Mouse (Mus musculus): ENCODE data around the gene Acot6.
A peak's percentile ranks its signal among the peaks of the same experiment; 100 is the strongest.

Acot6 gene

DNA sequence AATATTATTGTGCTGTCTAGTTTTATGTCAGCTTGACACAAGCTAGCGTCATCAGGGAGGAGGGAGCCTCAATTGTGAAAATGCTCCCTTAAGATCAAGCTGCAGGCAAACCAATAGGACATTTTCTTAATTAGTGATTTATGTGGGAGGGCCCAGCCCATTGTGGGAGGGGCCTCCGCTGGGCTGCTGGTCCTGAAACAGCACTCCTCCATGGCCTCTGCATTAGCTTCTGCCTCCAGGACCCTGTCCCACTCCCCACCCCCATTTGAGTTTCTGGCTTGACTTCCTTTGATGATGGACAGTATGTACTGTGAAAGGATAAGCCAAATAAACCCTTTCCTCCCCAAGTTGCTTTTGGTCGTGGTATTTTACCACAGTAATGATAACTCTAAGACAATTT lies 6.6 kb downstream of the Acot6 start:
- DNase-seq (ENCODE audit: low spot score): no peak

DNA sequence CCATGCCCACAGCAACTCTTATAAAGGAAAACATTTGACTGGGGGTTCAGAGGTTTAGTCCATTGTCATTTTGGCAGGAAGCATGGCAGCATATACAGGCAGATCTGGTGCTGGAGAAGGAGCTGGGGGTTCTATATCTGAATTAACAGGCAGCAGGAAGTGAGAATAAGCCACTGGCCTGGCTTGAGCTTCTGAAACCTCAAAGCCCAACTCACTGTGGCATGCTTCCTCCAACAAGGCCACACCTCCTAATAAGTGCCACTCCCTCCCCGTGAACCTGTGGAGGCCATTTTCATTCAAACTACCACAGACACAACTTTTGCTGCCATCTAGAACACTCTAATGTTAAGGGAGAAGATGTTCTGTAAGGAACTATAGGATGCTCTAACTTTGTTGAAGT lies 7.2 kb downstream of the Acot6 start:
- no peak for DNase-seq (ENCODE audit: low spot score)

DNA sequence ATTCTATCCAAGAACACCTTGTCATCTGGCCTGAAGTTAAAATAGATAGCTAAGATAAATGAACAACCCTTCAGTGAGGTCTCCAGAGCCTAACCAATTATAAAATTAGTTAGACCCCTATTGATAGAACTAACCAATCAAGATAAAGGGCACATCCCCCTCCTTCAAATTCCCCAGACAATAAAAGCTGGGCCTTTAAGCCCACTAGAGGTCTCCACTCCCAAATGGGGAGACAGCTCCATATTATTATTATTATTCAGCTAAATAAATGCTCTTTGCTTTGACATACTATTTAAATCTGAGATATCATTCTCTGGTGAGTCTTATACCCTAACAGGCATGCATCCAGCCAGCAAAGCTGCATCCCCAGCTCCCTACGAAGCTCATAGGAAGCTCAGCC lies 9.5 kb downstream of the Acot6 start:
- no peak for DNase-seq (ENCODE audit: low spot score)

DNA sequence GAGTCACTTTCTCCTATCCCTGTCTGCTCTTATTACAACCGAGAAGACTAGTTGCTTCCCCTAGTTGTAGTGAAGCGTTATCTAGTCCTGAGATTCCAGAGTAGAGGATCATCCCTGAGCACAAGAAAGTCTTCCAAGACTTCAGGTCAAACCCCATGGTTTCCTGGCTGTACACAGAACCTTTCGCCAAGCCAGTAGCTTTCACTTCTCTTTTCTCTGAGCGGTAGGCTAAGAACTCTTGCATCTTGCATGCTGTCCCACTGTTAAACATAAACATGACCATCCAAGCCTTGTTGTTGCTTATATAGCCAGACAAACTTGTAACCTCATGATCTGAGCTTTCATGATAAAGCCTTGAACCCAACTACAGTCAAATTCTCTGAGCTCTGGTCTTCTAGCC lies 10.4 kb downstream of the Acot6 start:
- no peak for DNase-seq (ENCODE audit: low spot score)

DNA sequence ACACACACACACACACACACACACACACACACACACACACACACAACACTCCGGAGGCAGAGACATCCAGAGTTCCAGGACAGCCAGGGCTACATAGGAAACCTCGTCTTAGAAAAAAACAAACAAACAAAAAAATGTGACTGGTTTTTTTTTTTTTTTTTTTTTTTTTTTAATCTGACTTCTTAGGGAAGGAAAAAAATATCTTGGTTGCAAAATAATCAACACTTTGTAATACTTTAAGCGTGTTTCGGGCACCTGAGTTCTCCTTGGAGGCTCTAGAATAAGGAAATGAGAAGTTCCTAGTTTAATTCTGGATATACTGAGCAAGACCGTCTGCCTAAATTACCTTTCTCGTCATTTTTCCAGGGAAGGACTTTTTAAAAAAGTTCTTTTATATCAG lies 13.2 kb downstream of the Acot6 start:
- DNase-seq (ENCODE audit: low spot score): no peak

DNA sequence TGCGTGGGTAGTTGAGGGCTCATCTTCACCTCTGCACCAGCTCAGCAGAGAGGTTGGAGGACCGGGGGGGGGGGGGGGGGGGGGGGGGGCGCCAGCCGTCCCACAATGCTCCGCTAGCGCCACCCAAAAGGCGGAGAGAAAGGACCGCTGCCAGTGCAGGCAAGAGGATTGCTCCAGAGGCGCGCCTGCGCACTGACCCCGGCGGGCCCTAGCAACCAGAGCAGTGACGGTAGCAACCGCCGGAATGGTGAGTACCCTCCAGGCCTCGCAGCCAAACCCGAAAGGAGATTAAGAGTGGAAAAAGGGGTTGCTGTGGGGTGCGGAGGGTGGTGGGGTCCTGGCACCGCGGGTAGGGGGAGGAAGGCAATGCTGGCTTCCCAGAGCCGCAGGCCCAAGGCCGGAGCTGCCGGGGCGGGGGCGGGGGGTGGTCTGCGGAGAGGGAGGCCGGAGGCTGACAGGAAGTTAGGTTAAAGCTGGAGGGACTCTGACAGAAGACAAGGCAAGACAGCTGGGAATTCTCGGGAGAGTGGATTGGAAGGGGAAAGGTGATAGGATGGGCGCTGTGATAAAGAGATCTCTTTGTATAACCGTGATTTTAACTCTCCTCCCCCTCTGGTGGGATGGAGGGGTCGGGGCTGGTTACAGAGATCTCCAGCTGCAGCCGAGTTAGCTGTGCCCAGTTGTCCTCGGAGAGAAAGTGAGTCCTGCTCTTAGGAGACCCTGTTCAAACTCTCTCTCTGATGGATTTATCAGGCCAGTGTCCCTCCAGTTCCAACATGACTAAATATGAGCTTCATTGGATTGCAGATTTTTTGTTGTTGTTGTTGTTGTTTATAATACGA lies 13.9 kb downstream of the Acot6 start, which contains the start of gene Dnal1:
TSS of gene Dnal1 (plus strand) at position 214 of the 842 bp plus-strand sequence.
- peak; percentile 79 for DNase-seq (ENCODE audit: low spot score)

DNA sequence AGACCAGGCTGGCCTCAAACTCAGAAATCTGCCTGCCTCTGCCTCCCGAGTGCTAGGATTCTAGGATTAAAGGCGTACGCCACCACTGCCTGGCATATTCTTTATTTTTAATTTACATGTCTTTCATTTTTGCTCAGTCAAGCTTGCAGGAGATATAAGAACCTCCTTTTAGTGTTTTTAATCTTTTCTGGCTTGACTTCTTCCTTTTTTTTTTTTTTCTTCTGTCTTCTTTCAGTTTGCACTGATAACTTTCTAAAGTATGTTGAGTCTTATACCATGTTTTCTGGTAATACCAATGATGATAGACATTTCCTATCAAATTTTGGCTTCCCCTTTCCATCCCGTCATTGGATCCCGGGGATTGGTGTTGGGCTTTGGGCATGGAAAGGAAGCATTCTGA lies 19.1 kb downstream of the Acot6 start:
- DNase-seq (ENCODE audit: low spot score): no peak

DNA sequence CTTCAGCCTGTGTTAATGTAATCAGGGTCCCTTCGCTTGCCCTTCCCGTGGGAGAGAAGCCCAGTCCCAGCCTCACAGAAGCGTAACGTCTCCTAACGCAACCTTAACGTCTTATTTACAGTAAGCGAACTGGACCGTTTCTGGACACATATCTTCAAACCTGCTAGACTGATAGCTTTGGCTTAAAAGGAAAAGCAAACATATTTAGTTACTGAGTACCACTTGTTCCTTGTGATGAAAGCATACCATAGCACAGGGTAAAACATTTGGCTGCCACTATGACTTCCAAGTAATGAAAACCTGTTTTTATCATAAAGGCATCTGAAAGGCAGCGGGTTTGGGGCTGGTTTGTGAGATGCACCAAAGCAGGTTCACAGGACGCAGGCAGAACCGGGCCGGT lies 25.4 kb downstream of the Acot6 start:
- no peak for DNase-seq (ENCODE audit: low spot score)

DNA sequence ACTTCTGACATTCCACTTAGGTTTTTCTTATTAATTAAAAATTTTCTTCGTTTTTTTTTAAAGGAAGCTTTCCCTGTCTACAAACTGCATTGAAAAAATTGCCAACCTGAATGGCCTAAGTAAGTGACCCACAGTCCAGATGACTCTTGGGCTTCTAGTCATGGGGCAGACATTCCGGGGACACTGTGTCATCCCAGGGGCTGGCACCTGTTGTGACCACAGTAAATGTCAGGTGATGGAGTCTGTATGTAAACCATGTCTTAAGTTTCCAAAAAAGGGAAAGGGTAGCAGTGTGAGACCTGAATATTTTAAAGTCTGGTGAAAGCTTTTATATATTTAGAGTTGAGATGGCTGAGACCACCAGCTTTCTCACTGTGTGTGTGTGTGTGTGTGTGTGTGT lies 26.4 kb downstream of the Acot6 start:
- DNase-seq (ENCODE audit: low spot score): no peak

DNA sequence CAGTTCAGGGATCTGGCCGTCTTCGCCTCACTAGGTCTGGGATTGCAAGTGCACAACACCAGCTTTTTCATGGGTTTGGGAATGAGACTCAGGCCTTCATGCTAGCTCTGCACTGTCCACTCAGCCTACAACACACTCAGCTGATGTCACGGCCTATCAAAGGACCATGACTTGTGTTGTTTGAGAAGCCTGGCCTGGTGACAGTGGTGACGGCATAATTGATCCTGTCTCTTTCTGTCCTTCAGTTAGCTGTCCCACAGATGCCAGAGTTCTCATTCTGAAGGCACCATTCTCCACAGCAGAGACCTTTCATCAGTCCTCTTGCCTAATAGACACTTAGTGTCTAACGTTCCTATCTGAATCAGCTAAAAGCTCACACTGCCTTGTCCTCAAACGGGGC lies 28.1 kb downstream of the Acot6 start:
- DNase-seq (ENCODE audit: low spot score): no peak

DNA sequence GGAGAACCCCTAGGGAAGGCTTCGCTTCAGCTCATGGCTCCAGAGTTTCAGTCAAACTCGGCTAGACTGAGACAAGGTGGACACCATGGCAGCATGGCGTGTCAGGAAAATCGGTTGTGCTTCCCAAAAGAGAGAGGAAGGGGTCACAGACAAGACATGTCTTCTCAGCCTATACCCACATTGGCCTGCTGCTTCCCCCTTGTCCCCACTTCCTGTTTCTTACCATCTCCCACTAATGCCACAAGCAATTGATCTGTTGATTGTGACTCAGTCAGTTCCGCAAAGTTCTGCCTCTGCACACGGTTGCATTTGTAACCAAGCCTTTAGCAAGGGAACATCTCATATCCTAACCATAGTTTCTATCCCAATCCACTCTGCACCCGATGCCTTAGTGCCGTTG lies 29.5 kb downstream of the Acot6 start:
- no peak for DNase-seq (ENCODE audit: low spot score)

DNA sequence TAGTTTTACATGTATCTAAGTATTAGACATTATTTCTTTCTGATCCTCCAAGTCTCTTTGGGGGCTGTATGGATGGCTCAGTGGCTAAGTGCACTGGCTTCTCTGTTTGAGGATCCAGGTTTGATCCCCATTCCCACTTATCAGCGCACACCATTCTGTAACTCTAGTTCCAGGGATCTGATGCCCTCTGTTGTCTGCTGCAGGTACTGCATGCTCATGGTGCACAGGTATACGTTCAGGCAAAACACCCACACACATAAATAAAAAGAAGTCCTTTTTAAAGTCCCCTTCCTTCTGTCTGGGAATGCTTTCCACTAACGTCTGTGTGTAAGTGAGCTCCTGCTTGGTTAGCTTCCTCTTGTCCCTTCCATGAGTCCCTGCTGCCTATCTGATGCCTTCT lies 31.8 kb downstream of the Acot6 start:
- DNase-seq (ENCODE audit: low spot score): no peak

DNA sequence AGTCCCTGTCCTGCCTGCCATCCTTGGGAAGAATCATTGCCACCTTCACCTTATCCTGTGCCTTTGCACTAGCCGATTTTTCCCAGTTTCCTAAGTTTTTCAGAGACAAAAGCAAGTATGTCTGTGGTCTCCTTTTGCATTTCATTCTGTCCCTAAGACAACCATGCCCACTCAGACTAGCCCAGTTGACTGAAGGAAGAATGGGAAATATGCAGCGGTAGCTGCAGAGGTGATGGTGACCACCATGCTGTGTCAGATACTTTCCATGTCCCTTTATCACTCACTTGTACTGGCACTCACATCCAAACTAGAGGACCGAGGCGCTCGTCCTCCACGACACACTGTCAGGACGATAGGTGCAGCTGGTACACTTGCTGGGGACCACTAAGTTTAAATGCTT lies 36.7 kb downstream of the Acot6 start:
- no peak for DNase-seq (ENCODE audit: low spot score)

DNA sequence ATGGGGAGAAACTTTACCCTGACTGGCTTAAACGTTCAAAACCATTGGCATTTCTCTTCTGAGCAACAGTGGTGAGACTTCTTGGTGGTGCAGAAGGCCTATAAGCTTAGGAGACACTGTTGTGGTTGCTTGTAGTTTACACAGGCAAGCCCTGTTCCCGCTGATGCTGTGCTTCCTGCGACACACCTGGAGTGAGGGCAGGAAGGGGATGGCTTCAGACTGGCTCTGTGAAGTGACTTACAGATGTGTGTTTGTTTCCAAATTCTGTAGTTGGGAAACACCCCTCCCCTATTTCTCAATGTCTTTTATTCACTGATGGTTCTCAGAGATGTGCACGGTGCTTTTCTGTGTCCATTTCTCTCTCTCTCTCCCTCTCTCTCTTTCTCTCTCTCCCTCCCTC lies 39.7 kb downstream of the Acot6 start:
- DNase-seq (ENCODE audit: low spot score): no peak

DNA sequence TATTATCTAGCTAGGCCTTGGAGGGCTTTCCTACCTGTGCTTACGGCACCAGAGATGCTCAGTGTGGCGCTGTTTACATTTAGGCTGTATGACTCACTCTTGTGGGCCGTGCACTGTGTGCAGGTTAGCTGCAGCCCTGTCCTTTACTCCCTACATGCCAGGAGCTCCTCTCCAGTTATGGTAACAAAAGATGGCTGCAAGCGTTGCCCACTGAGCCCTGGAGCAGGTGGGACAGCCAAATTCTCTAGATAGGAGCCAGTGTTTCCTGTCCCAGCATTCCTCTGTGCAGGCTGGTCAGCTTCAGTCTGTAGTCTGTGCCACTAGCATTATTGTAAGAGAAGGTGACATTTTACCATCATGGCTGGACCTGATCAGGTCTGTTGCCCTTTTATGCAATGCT lies 40.8 kb downstream of the Acot6 start:
- no peak for DNase-seq (ENCODE audit: low spot score)

DNA sequence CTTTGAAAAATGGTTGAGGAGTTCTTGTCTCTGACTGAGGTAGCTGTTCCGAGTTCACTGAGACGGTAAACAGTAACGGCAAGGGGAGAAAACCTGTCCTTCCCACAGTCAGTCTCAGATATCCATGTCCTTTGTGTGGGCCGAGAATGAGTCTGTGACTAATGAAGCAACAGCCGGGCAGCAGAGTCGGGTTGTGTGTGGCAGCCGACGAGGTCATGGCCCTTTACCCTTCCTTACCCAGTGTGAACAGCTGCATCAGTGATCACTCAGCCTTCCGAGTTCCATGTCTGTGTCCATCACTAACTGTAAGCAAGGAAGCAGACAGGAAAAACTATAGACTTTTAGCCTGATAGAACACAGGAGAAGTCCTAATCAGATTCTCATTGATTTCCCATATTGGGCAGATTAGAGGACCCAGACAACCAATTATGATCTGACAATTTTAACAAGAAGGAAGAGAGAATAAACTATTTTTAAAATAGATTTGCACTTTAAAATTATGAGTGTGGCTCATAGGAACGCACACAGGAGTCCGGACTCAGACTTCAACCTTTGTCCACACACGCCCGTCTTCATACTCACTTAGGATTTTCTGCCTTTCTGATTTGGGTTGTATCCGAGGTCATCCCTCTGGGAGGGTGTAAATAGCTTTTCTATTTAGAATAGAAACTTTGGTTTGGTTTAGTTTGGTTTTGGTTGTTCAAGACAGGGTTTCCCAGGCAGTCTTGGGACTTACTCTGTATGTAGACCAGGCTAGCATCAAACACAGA lies 42.0 kb downstream of the Acot6 start:
- no peak for DNase-seq (ENCODE audit: low spot score)

DNA sequence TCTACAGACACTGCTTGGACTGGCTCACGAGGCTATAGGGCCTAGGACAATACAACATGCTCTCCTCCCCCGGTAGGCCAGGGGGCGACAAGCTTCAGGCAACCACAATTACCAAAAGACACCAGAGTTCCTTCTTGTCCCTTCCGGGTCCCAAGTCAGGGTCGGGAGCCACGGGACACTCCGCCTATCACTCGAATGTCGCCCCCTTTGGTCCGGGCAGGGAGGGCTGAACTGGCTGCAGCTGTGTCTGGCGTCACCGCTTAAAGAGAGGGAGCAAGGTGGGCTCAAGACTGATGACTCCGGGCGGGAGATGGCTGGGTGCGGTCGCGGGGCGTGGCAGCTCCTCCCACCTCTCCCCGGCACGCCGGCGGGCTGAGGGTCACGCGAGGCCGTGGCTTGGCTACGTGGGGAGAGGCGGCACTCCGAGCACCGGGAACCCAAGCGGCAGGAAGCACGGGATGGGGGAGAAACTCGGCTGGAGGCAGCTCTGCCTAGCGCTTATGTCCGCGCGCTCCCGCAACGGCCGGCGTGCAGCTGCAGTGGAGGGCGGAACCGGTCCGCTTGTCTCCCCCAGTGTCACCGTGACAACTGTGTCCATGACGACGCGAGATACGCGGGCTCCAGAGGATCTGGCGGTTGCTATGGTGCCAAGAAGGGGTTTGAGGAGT lies 47.6 kb downstream of the Acot6 start, which contains the start of gene Pnma1:
TSS of gene Pnma1 (minus strand) at position 536 of the 668 bp plus-strand sequence.
- peak; percentile 55 for DNase-seq (ENCODE audit: low spot score)

DNA sequence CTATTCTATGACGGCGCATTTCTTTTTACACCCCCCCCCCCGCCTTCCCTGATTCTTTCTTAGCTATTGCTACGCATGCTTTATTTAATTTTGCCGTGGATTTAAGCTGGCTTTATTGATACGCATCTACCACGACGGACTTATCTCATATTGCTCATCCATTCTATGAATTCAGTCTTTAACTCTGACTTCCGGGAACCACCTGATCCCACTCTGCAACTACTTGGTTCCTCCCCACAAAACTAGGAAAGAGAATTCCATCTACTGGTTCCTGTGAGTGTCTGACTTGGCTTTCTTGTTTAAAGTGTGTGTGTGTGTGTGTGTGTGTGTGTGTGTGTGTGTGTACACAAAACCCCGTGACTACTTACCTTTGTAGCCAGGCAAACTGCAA lies 48.2 kb downstream of the Acot6 start:
- no peak for DNase-seq (ENCODE audit: low spot score)

DNA sequence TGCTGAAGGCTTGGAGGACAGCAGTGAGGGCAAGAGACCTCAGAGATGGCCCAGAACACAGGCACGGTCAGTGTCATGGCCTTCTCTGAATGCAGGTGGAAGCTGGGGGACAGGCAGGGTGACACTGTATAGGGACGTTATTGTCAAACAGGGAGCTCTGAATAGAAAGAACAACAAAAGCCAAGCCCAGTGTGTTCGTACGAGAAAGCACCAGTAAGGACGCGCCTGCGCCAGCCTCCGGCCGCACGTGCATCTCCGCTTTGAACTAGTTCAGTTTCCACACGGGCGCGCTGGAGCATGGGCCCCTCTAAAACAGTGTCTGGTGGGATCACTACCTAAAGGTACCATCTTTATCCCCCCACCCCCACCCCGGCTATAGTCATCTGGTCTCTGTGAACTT lies 49.5 kb downstream of the Acot6 start:
- DNase-seq (ENCODE audit: low spot score): no peak

DNA sequence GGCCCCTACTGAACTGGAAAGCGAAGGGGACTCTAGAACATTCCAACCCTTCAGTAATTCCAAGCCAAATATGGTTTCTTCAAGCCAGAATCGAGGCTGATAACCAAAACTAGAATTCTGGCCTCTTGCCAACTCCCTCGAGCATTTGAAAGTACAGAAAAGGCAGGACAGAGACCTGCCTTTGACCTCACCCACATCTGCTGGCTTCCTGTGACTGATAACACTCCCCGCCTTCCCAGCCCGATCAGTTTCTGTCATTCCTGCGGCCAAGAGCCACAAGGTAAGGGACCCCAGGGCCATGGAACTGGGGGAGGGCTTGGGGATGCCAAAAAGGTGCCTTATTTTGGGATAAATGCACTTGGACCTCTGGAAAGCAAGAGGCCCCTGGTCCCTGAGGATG lies 50.5 kb downstream of the Acot6 start:
- no peak for DNase-seq (ENCODE audit: low spot score)

DNA sequence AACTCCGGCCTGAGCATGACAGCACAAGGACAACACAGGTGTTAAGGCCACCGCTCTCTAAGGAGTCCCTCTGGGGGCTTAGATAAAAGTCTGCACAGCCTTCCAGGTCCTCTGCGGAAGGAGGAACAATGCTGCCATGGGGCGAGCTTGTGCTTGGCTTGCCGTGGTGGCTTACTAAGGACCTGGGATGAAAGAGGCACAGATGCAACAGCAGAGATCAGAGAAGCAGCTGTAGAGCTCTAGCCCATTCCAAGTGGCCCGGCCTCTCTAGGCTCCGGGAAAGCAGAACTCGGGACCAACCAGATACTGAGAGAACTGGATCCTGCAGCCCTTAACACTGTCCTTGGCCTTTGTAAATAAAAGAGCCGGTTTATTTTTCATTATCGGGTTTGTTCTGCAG lies 51.5 kb downstream of the Acot6 start:
- DNase-seq (ENCODE audit: low spot score): no peak

DNA sequence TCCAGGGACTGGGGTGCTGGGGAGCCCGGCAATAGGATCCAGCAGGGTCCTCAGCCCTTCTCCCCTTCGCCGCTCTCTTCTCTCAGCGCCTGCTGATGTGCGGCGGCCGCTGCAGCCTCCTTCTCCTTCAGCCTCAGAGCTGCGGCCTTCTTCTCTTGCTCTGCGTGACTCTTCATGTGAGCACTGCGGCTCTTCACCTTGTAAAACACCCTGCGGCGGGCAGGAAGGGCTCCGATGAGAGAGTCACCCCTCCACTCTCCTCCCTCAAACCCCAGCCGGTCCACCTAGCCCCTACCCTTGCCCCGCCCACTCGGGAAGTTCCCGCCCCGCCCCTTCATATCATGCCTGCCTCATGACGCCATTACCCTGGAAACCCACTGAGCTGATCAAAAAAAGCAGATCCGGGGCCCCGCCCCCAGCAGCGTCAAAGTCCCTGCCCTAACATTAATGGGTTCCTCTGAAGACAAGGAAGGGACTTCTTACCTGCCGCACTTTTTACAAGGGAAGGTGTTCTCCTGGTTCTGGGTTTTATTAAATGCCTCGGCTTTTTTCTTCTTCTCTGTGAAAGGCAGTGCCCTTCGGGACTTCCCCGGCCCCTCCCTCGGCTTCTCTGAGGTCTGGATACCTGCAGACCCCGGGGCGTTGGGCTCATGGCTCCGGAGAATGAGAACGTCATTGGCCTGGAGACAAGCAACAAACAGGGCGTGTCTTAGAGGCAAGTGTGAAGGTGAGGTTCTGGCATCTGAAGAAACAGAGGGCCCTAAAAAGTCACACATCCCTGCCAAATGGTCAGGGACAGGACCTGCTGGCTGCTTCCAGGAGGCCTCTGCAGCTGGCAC lies 52.1 kb downstream of the Acot6 start:
- no peak for DNase-seq (ENCODE audit: low spot score)
